Mouse (Mus musculus): ENCODE measurements around the gene Sel1l. TPM values are rescaled to one million over a fixed set of nuclear protein-coding genes. Genes with fewer than 3 reads are reported as not detected.

The Sel1l gene
- total and polyA plus RNA-seq, 3 experiments = 57.1 to 107 (median 80.1) TPM

GRCm38 (mm10) chr12:91787959-91788437, 61.0 kb downstream of the Sel1l start, which contains the start of gene Ston2:
Ston2 (minus strand) TSS chr12:91788387.
- ATAC-seq (ENCODE audit: extremely low read depth, insufficient number of reproducible peaks, low FRiP score, poor library complexity, severe bottlenecking) = no peak
- no peak for TF ChIP-seq GATA2 (IDR thresholded peaks at IDR 0.05; ENCODE audit: borderline replicate concordance, low read depth, low read length)
- no peak for TF ChIP-seq TAL1 (conservative IDR thresholded peaks at IDR 0.05; ENCODE audit: low read depth, low read length)
- TF ChIP-seq GATA1 (IDR thresholded peaks at IDR 0.05; ENCODE audit: borderline replicate concordance, low read length) = no peak
- no peak for TF ChIP-seq CTCF (IDR thresholded peaks at IDR 0.05; ENCODE audit: low read depth, low read length)
- no peak for TF ChIP-seq POLR2AphosphoS5 (IDR thresholded peaks at IDR 0.05; ENCODE audit: insufficient replicate concordance, low read depth, low read length)
- peaks cover 24% of the 10 kb centered on the region for H3K4me1 ChIP-seq (ENCODE audit: insufficient read depth, low read depth, low read length)
- H3K9me3 ChIP-seq (replicated peaks) = no peaks in the 10 kb centered on the region
- peaks cover 24% of the 10 kb centered on the region for H3K27me3 ChIP-seq (ENCODE audit: insufficient read depth, low read length)
- no peak for DNase-seq (ENCODE audit: low spot score)
- no peak within 1 kb of the TSS for H3K4me3 ChIP-seq (ENCODE audit: low read depth, low read length)
- H3K36me3 ChIP-seq (replicated peaks) = no peaks in the 10 kb centered on the region

- ATAC-seq (ENCODE audit: extremely low read depth, insufficient number of reproducible peaks, low FRiP score, poor library complexity, severe bottlenecking) = no peak
- H3K4me3 ChIP-seq (ENCODE audit: low read depth, low read length) = no peak overlapping the region
Observed at GRCm38 (mm10) chr12:91786355-91786754, 62.6 kb downstream of the Sel1l start.

GRCm38 (mm10) chr12:91781432-91781831, 67.5 kb downstream of the Sel1l start:
- TF ChIP-seq GATA1 (IDR thresholded peaks at IDR 0.05; ENCODE audit: borderline replicate concordance, low read length) (no peak), TAL1 (conservative IDR thresholded peaks at IDR 0.05; ENCODE audit: low read depth, low read length) (no peak), CTCF (IDR thresholded peaks at IDR 0.05; ENCODE audit: low read depth, low read length) (no peak), GATA2 (IDR thresholded peaks at IDR 0.05; ENCODE audit: borderline replicate concordance, low read depth, low read length) (no peak), POLR2AphosphoS5 (IDR thresholded peaks at IDR 0.05; ENCODE audit: insufficient replicate concordance, low read depth, low read length) (no peak)
- no peak for ATAC-seq (ENCODE audit: extremely low read depth, insufficient number of reproducible peaks, low FRiP score, poor library complexity, severe bottlenecking)

More at GRCm38 (mm10) chr12:91786355-91786754, 62.6 kb downstream of the Sel1l start:
- Histone ChIP-seq H3K9me3 (replicated peaks) (no peaks in the 10 kb centered on the region), H3K4me1 (ENCODE audit: insufficient read depth, low read depth, low read length) (peaks cover 14% of the 10 kb centered on the region), H3K36me3 (replicated peaks) (no peaks in the 10 kb centered on the region), H3K27me3 (ENCODE audit: insufficient read depth, low read length) (peaks cover 24% of the 10 kb centered on the region)
- DNase-seq (ENCODE audit: low spot score) = no peak
- TF ChIP-seq GATA2 (IDR thresholded peaks at IDR 0.05; ENCODE audit: borderline replicate concordance, low read depth, low read length) = no peak
- TF ChIP-seq POLR2AphosphoS5 (IDR thresholded peaks at IDR 0.05; ENCODE audit: insufficient replicate concordance, low read depth, low read length) = no peak
- TF ChIP-seq TAL1 (conservative IDR thresholded peaks at IDR 0.05; ENCODE audit: low read depth, low read length) = no peak
- no peak for TF ChIP-seq CTCF (IDR thresholded peaks at IDR 0.05; ENCODE audit: low read depth, low read length)
- no peak for TF ChIP-seq GATA1 (IDR thresholded peaks at IDR 0.05; ENCODE audit: borderline replicate concordance, low read length)

GRCm38 (mm10) chr12:91780531-91780930, 68.4 kb downstream of the Sel1l start:
- Histone ChIP-seq H3K4me3 (ENCODE audit: low read depth, low read length) (no peak overlapping the region), H3K4me1 (ENCODE audit: insufficient read depth, low read depth, low read length) (peaks cover 41% of the 10 kb centered on the region), H3K27me3 (ENCODE audit: insufficient read depth, low read length) (peaks cover 8% of the 10 kb centered on the region; the same call in 1 of the 2 replicates), H3K36me3 (replicated peaks) (no peaks in the 10 kb centered on the region), H3K9me3 (replicated peaks) (no peaks in the 10 kb centered on the region)
- TF ChIP-seq TAL1 (conservative IDR thresholded peaks at IDR 0.05; ENCODE audit: low read depth, low read length) = no peak
- TF ChIP-seq POLR2AphosphoS5 (IDR thresholded peaks at IDR 0.05; ENCODE audit: insufficient replicate concordance, low read depth, low read length) = no peak
- TF ChIP-seq GATA1 (IDR thresholded peaks at IDR 0.05; ENCODE audit: borderline replicate concordance, low read length) = no peak
- TF ChIP-seq GATA2 (IDR thresholded peaks at IDR 0.05; ENCODE audit: borderline replicate concordance, low read depth, low read length) = no peak
- TF ChIP-seq CTCF (IDR thresholded peaks at IDR 0.05; ENCODE audit: low read depth, low read length) = no peak
- ATAC-seq (ENCODE audit: extremely low read depth, insufficient number of reproducible peaks, low FRiP score, poor library complexity, severe bottlenecking) = no peak
- no peak for DNase-seq (ENCODE audit: low spot score)

More at GRCm38 (mm10) chr12:91781432-91781831, 67.5 kb downstream of the Sel1l start:
- Histone ChIP-seq H3K27me3 (ENCODE audit: insufficient read depth, low read length) (peaks cover 14% of the 10 kb centered on the region), H3K36me3 (replicated peaks) (no peaks in the 10 kb centered on the region), H3K4me3 (ENCODE audit: low read depth, low read length) (no peak overlapping the region), H3K9me3 (replicated peaks) (no peaks in the 10 kb centered on the region), H3K4me1 (ENCODE audit: insufficient read depth, low read depth, low read length) (peaks cover 33% of the 10 kb centered on the region)
- no peak for DNase-seq (ENCODE audit: low spot score)

GRCm38 (mm10) chr12:91779004-91779365, 70.0 kb downstream of the Sel1l start:
- ATAC-seq (ENCODE audit: extremely low read depth, insufficient number of reproducible peaks, low FRiP score, poor library complexity, severe bottlenecking) (peak; percentile 91), DNase-seq (ENCODE audit: low spot score) (peak; percentile 95)
- H3K36me3 ChIP-seq (replicated peaks) = peaks cover 2% of the 10 kb centered on the region
- H3K4me1 ChIP-seq (ENCODE audit: insufficient read depth, low read depth, low read length) = peaks cover 52% of the 10 kb centered on the region
- no peaks in the 10 kb centered on the region for H3K9me3 ChIP-seq (replicated peaks)
- H3K4me3 ChIP-seq (ENCODE audit: low read depth, low read length) = peak overlapping the region; percentile 79
- H3K27me3 ChIP-seq (ENCODE audit: insufficient read depth, low read length) = peaks cover 3% of the 10 kb centered on the region; the same call in 1 of the 2 replicates
- TF ChIP-seq GATA1 (IDR thresholded peaks at IDR 0.05; ENCODE audit: borderline replicate concordance, low read length) (no peak), TAL1 (conservative IDR thresholded peaks at IDR 0.05; ENCODE audit: low read depth, low read length) (no peak)

GRCm38 (mm10) chr12:91778211-91779003, 70.5 kb downstream of the Sel1l start:
- no peak for ATAC-seq (ENCODE audit: extremely low read depth, insufficient number of reproducible peaks, low FRiP score, poor library complexity, severe bottlenecking)
- Histone ChIP-seq H3K4me1 (ENCODE audit: insufficient read depth, low read depth, low read length) (peaks cover 54% of the 10 kb centered on the region), H3K27me3 (ENCODE audit: insufficient read depth, low read length) (peaks cover 3% of the 10 kb centered on the region; the same call in 1 of the 2 replicates), H3K36me3 (replicated peaks) (peaks cover 2% of the 10 kb centered on the region), H3K9me3 (replicated peaks) (no peaks in the 10 kb centered on the region), H3K4me3 (ENCODE audit: low read depth, low read length) (peak overlapping the region; percentile 79)
- DNase-seq (ENCODE audit: low spot score) = peak; percentile 56
- TF ChIP-seq GATA1 (IDR thresholded peaks at IDR 0.05; ENCODE audit: borderline replicate concordance, low read length) (no peak), POLR2AphosphoS5 (IDR thresholded peaks at IDR 0.05; ENCODE audit: insufficient replicate concordance, low read depth, low read length) (no peak), GATA2 (IDR thresholded peaks at IDR 0.05; ENCODE audit: borderline replicate concordance, low read depth, low read length) (no peak), CTCF (IDR thresholded peaks at IDR 0.05; ENCODE audit: low read depth, low read length) (no peak), TAL1 (conservative IDR thresholded peaks at IDR 0.05; ENCODE audit: low read depth, low read length) (no peak)
